Mouse (Mus musculus) midbrain, embryonic 11.5 days (tissue): ENCODE data around the gene Ccin. TPM values are rescaled to one million over a fixed set of nuclear protein-coding genes. Genes with fewer than 3 reads are reported as not detected.

Experiments used
- ATAC-seq: fragments of 200-750 bp; cut with Nextera tagmentation; 2 replicates; pipeline ENCODE4 v1.8.0; 2017; ENCODE audit warnings: moderate TSS enrichment, moderate library complexity; ENCODE audit not compliant: low FRiP score
- DNase-seq: peaks from one replicate; pipeline ENCODE4 v3.0.0; 2015; ENCODE audit warnings: low spot score; ENCODE audit errors: missing footprints
- H3K27ac ChIP-seq: fragments of 300-500 bp; sonication (generic); 2 replicates; pipeline ENCODE4 v1.5.1; 2014; ENCODE audit warnings: low read depth, low read length
- H3K27me3 ChIP-seq: fragments of 300-500 bp; sonication (generic); 2 replicates; pipeline ENCODE4 v1.6.1; 2014; ENCODE audit warnings: mild to moderate bottlenecking, low read length, moderate library complexity, mixed read lengths; ENCODE audit not compliant: control insufficient read depth, insufficient read depth
- H3K36me3 ChIP-seq: fragments of 300-500 bp; sonication (generic); 2 replicates; pipeline ENCODE4 v1.6.1; 2014; ENCODE audit warnings: mild to moderate bottlenecking, low read length, moderate library complexity, mixed read lengths; ENCODE audit not compliant: control insufficient read depth, insufficient read depth
- H3K4me1 ChIP-seq: fragments of 300-500 bp; sonication (generic); 2 replicates; pipeline ENCODE4 v1.6.1; 2014; ENCODE audit warnings: low read length; ENCODE audit not compliant: control insufficient read depth, insufficient read depth
- H3K4me2 ChIP-seq: fragments of 300-500 bp; sonication (generic); 2 replicates; pipeline ENCODE4 v1.6.1; 2014; ENCODE audit warnings: mild to moderate bottlenecking, moderate library complexity
- H3K4me3 ChIP-seq: fragments of 300-500 bp; sonication (generic); 2 replicates; pipeline ENCODE4 v1.5.1; 2014; ENCODE audit warnings: low read depth, low read length
- H3K9ac ChIP-seq: fragments of 300-500 bp; sonication (generic); 2 replicates; pipeline ENCODE4 v1.6.1; 2014; ENCODE audit warnings: low read length
- H3K9me3 ChIP-seq: fragments of 300-500 bp; sonication (generic); 2 replicates; pipeline ENCODE4 v1.6.1; 2016; ENCODE audit warnings: low read length; ENCODE audit not compliant: control insufficient read depth
- WGBS: fragments of 180-500 bp; shearing (Covaris S2); extraction: QIAGEN DNeasy Blood & Tissue Kit; methylation state at CpG from one replicate; pipeline ENCODE4 v1.1.7; 2014; 5-methylcytosine and 5-hydroxymethylcytosine counted together
- polyA plus RNA-seq: library from polyadenylated mRNA; unstranded; fragments of >200 nt; fragmentation: Nextera tagmentation; extraction: Ambion mirVana; gene quantifications from 2 replicates; pipeline ENCODE4 v1.2.1, GENCODE M21; 2014

Ccin gene
- polyA plus RNA-seq, 1 experiment from 2014 or later, result not detected

GRCm38 (mm10) chr4:44004126-44004525, 20.8 kb downstream of the Ccin start, which contains the start of gene Clta:
Clta (plus strand) TSS chr4:44004452.
- ATAC-seq (no peak), DNase-seq (no peak)
- no peaks in the 10 kb centered on the region for H3K36me3 ChIP-seq
- no peak within 1 kb of the TSS for H3K4me2 ChIP-seq
- H3K4me1 ChIP-seq, result no peaks in the 10 kb centered on the region
- 86% methylated on average over 5 of the region's 5 CpGs for WGBS
- no peaks in the 10 kb centered on the region; the same call in 1 of the 2 replicates for H3K27me3 ChIP-seq
- H3K9ac ChIP-seq, result no peak within 1 kb of the TSS
- H3K9me3 ChIP-seq, result no peaks in the 10 kb centered on the region; the same call in 1 of the 2 replicates
- no peak within 1 kb of the TSS for H3K27ac ChIP-seq
- H3K4me3 ChIP-seq, result no peak within 1 kb of the TSS

- no peak overlapping the region for H3K4me2 ChIP-seq
- H3K4me3 ChIP-seq, result no peak overlapping the region
- no peak overlapping the region for H3K27ac ChIP-seq
- no peak for DNase-seq
- H3K4me1 ChIP-seq, result no peaks in the 10 kb centered on the region
- no peaks in the 10 kb centered on the region for H3K36me3 ChIP-seq
- H3K9ac ChIP-seq, result no peak overlapping the region
- H3K9me3 ChIP-seq, result no peaks in the 10 kb centered on the region
- no peak for ATAC-seq
- WGBS, result 74% methylated on average over 3 of the region's 3 CpGs
- H3K27me3 ChIP-seq, result no peaks in the 10 kb centered on the region; the same call in 1 of the 2 replicates
Measured at GRCm38 (mm10) chr4:44004623-44005409, 21.5 kb downstream of the Ccin start.

GRCm38 (mm10) chr4:44010176-44010575, 26.9 kb downstream of the Ccin start:
- H3K36me3 ChIP-seq, result no peaks in the 10 kb centered on the region
- no peaks in the 10 kb centered on the region for H3K9me3 ChIP-seq
- peaks cover 13% of the 10 kb centered on the region for H3K4me1 ChIP-seq
- H3K4me3 ChIP-seq, result no peak overlapping the region
- ATAC-seq (no peak), DNase-seq (no peak)
- H3K4me2 ChIP-seq, result no peak overlapping the region
- H3K9ac ChIP-seq, result no peak overlapping the region
- H3K27ac ChIP-seq, result no peak overlapping the region
- 95% methylated on average over 1 of the region's 1 CpGs for WGBS
- H3K27me3 ChIP-seq, result no peaks in the 10 kb centered on the region; the same call in 1 of the 2 replicates

- H3K36me3 ChIP-seq, result no peaks in the 10 kb centered on the region
- no peak overlapping the region for H3K4me3 ChIP-seq
- no peak overlapping the region for H3K27ac ChIP-seq
- no peaks in the 10 kb centered on the region for H3K9me3 ChIP-seq
- ATAC-seq, result no peak
- H3K4me2 ChIP-seq, result no peak overlapping the region
- no peak overlapping the region for H3K9ac ChIP-seq
- peaks cover 13% of the 10 kb centered on the region for H3K4me1 ChIP-seq
- 48% methylated on average over 2 of the region's 2 CpGs for WGBS
- no peaks in the 10 kb centered on the region for H3K27me3 ChIP-seq
- DNase-seq, result no peak
Measured at GRCm38 (mm10) chr4:44010893-44011292, 27.6 kb downstream of the Ccin start.

GRCm38 (mm10) chr4:44011799-44012198, 28.5 kb downstream of the Ccin start:
- H3K36me3 ChIP-seq, result no peaks in the 10 kb centered on the region
- no peaks in the 10 kb centered on the region for H3K9me3 ChIP-seq
- ATAC-seq (no peak), DNase-seq (no peak)
- H3K4me3 ChIP-seq, result peak overlapping the region; percentile 82
- 78% methylated on average over 3 of the region's 3 CpGs for WGBS
- peaks cover 13% of the 10 kb centered on the region for H3K4me1 ChIP-seq
- no peak overlapping the region for H3K27ac ChIP-seq
- peak overlapping the region; percentile 78 for H3K9ac ChIP-seq
- H3K4me2 ChIP-seq, result peak overlapping the region; percentile 88
- H3K27me3 ChIP-seq, result no peaks in the 10 kb centered on the region

- under 1% methylated on average over 77 of the region's 77 CpGs for WGBS
- DNase-seq (peak; percentile 96), ATAC-seq (peak; percentile 99)
- H3K4me2 ChIP-seq, result peak overlapping the region; percentile 88
- H3K4me1 ChIP-seq, result peaks cover 13% of the 10 kb centered on the region
- peak overlapping the region; percentile 78 for H3K9ac ChIP-seq
- peak overlapping the region; percentile 82 for H3K4me3 ChIP-seq
- no peak overlapping the region for H3K27ac ChIP-seq
- no peaks in the 10 kb centered on the region for H3K9me3 ChIP-seq
- H3K36me3 ChIP-seq, result no peaks in the 10 kb centered on the region
- peaks cover 3% of the 10 kb centered on the region; the same call in 1 of the 2 replicates for H3K27me3 ChIP-seq
Measured at GRCm38 (mm10) chr4:44012376-44013367, 29.4 kb downstream of the Ccin start.

GRCm38 (mm10) chr4:44013391-44014070, 30.2 kb downstream of the Ccin start:
- Histone ChIP-seq H3K36me3 (no peaks in the 10 kb centered on the region), H3K4me3 (peak overlapping the region; percentile 82), H3K4me1 (peaks cover 13% of the 10 kb centered on the region), H3K27me3 (peaks cover 4% of the 10 kb centered on the region; the same call in 1 of the 2 replicates), H3K9me3 (no peaks in the 10 kb centered on the region), H3K27ac (no peak overlapping the region), H3K9ac (peak overlapping the region; percentile 78), H3K4me2 (peak overlapping the region; percentile 88)
- DNase-seq, result no peak
- no peak for ATAC-seq
- WGBS, result 31% methylated on average over 11 of the region's 11 CpGs

- peaks cover 13% of the 10 kb centered on the region for H3K4me1 ChIP-seq
- H3K9me3 ChIP-seq, result no peaks in the 10 kb centered on the region
- H3K4me2 ChIP-seq, result no peak overlapping the region
- no peak overlapping the region for H3K27ac ChIP-seq
- DNase-seq (no peak), ATAC-seq (no peak)
- 93% methylated on average over 4 of the region's 4 CpGs for WGBS
- H3K27me3 ChIP-seq, result peaks cover 26% of the 10 kb centered on the region
- no peak overlapping the region for H3K4me3 ChIP-seq
- no peak overlapping the region for H3K9ac ChIP-seq
- no peaks in the 10 kb centered on the region for H3K36me3 ChIP-seq
Measured at GRCm38 (mm10) chr4:44016071-44016470, 32.8 kb downstream of the Ccin start.
